Mouse (Mus musculus) Muller cell, postnatal 12 days (primary cell): Measurements from ENCODE around the gene Pafah1b2.

Experiments used
- DNase-seq: peaks from one replicate; pipeline ENCODE4 v3.0.0-alpha.2; 2015; ENCODE audit errors: inconsistent ontology term

Gene Pafah1b2

GRCm38 (mm10) chr9:45981331-45981730 is 31.2 kb downstream of the Pafah1b2 start:
- no peak for DNase-seq

- no peak for DNase-seq
Observed at GRCm38 (mm10) chr9:45980611-45981010, 31.9 kb downstream of the Pafah1b2 start.

DNA sequence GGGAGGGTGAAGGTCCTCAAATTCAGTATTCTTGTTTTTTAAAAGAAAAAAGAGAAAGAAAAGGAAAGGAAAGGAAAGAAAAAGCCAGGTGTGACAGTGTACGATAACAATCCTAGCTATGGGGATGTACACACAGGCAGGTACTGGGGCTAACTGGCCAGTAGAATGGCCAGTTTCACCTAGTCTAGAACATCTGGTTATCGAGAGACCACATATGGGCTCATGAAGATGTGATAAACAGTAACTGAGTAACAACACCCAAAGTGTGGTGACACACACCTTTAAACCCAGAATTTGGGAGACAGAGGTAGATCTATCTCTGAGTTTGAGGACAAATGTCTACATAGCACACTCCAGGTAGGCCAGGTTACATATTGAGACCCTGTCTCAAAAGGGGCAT is 32.7 kb downstream of the Pafah1b2 start:
- DNase-seq = no peak

GRCm38 (mm10) chr9:45976884-45977283 is 35.6 kb downstream of the Pafah1b2 start:
- DNase-seq = no peak

GRCm38 (mm10) chr9:45963577-45963976 is 48.9 kb downstream of the Pafah1b2 start:
- DNase-seq = no peak

DNA sequence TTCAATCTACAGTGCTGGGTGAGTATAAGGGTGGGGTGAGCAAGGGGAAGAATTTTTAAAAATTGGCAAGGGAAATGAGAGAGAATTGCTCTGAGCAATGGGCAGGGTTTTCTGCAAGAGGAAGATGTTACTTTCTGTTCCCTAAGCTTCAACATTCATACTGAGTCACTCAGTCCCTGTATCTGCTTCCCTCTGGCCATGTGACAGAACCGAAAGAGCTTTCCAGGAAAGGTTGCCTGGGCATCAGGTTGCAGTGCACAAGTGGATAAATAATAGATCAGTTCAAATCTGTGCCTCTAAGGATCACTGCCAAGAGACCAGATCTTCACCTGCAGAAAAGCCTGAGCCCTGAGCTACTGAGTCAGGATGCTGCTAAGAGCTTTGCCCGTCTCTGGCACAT is 50.6 kb downstream of the Pafah1b2 start:
- DNase-seq = no peak

DNA sequence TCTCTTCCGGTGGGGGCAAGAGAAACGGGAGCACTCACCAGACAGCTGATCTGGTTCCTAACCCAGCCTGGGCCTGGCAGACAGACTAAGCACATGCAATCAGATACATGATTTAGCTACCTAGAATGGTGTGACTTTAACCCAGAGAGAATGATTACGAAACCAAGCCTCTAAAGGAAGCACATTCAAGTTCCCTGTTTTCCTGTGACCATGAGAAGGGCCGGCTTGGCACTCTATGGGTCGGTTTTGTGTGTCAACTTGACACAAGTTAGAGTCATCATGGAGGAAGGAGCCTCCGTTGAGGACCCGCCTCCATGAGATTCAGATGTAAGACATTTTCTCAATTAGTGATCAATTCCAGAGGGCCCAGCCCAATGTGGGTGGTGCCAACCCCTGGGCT is 52.8 kb downstream of the Pafah1b2 start:
- DNase-seq = no peak

DNA sequence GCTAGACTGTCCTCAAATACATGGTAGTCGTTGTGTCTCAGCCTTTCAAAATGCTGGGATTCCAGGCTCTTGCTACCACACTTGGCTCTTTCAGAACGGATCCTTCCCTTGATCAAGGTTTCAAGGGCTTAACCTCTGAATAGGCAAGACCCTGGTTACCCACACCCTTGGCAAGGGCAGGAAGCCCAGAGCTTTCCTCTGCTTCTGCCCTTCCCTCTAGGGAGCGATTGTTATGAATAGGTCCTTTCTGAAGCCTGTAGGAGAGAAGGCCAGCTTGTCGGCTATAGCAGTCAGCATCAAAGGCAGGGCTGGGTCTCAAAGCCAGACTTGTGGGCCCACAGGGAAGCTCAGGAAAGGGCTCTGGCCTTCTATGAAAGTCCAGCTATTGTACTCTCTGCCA is 53.6 kb downstream of the Pafah1b2 start:
- DNase-seq = peak; percentile 51

- DNase-seq = peak; percentile 48
Observed at GRCm38 (mm10) chr9:45958023-45958670, 54.3 kb downstream of the Pafah1b2 start.

DNA sequence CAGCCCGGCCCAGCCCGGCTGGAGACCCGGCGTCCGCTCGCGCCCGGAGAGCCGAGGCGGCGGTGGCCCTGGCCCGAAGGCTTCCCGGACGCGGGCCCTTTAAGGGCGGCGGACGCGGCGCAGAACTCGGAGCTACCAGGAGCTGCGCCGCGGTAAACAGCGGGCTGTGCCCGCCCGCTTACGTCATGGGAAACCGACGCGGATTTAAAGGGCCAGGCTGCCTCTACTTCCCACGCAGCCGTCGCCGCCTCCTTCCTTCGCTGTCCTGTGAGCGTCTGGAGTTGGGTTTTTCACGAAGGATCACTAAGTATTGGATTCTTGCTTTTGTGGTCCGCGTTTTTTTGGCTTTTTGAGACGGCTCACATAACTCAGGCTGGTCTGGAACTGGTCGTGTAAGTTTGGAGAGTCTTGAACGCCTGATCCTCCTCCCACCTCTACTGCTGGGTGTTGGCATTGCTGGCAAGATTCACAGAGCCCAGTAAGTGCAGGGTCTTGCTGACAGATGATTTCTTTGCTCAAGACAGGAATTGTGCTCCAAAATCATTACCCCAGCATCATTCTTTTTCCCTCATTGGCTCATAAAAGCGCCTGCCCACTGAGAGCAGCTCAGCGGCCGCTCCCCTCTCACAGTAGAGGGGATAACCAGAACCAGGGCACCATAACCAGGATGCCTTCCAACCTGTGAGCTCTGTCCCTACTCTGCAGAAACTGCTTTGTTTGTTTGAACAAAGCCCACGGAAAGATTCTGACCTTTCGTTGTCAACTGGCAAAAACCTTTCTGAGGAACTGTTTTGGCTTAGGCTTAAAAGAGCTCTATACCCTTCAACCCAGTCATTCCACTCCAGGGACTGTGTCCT is 57.2 kb downstream of the Pafah1b2 start, which contains the start of gene Sidt2:
TSS of gene Sidt2 (minus strand) at position 152 of the 857 bp plus-strand sequence.
- peak; percentile 87 for DNase-seq

GRCm38 (mm10) chr9:45954294-45955106 is 58.0 kb downstream of the Pafah1b2 start:
- DNase-seq = peak; percentile 76

DNA sequence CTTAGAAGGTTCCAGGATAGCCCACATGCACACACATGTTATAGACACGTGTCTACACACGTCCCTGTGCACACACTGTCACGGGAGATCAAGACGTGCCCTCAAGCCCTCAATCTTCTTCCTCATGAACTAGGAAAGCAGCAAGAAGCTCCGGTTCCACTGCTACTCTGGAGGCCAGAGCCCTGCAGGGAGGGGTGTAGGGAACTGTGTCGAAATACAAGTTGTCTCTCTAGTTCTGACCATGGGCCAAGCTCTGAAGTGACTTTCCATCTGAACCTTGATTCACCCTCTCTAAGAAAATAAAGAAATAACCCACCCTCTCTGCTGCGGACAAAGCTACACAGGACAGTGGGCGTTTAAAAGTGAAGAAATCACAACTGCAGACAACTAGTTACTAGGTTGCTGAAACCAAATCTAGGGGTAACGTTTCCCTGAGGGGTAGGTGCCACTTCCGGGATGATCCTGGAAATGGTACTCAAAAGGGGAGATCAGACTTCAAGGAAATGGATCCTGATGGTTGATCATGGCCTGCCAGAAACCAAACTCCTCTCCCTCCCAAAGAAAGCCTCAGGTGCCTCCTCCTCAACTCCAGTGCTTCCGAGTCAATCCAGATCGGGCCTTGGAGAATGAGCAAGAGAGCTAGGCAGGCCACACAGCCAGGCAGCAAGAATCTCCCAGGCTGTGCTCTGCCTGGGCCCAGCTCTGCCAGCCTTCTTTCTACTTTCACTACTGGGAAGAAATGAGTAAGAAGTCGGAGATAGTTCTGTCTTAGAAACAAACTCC is 58.8 kb downstream of the Pafah1b2 start:
- no peak for DNase-seq

GRCm38 (mm10) chr9:45952890-45953289 is 59.6 kb downstream of the Pafah1b2 start:
- DNase-seq = no peak

GRCm38 (mm10) chr9:45952057-45952456 is 60.4 kb downstream of the Pafah1b2 start:
- DNase-seq = no peak

GRCm38 (mm10) chr9:45946872-45947183 is 65.7 kb downstream of the Pafah1b2 start:
- DNase-seq = no peak

DNA sequence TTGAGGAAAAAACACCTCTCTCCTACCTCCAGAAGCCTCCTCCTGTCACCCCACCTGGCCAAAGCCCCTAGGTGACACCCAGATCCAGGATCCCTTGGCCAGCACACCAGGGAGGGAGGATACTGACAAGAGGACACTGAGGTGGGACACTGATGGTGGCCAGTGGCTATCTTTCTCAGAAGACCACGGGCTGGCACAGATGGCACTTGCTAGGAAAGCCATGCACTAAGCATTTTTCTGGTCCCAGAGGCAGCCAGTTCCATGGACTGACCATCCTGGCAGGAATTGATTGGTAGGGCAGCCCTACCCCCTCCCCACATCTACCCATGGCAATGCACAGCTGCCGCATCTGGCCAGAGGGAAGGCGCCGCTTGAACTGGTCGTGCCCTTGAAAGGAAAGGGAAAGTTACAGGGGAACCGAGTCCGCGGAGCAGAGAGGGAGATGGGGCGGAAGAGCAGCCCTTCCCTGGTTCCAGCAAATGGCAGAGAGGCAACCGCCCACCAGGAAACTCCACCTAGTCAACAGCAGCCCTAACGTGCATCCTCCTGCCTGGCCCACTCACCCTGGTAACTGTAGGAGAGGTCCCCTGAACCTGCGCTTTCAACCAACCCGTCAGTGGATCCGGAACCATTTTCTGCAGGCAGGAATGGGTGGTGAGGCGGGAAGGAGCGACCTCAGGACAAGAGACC is 66.2 kb downstream of the Pafah1b2 start:
- no peak for DNase-seq

GRCm38 (mm10) chr9:45945721-45946120 is 66.8 kb downstream of the Pafah1b2 start:
- no peak for DNase-seq

GRCm38 (mm10) chr9:45944506-45945400 is 67.7 kb downstream of the Pafah1b2 start:
- DNase-seq = no peak

- no peak for DNase-seq
Observed at GRCm38 (mm10) chr9:45943628-45944505, 68.6 kb downstream of the Pafah1b2 start.
